Mouse (Mus musculus) ZHBTc4 (cell line): Measurements from ENCODE around the gene Nkain1.

Experiments used
- DNase-seq: peaks from one replicate; pipeline ENCODE4 v3.0.0-alpha.2; 2011; ENCODE audit warnings: low read depth, low spot score

Nkain1 gene

GRCm38 (mm10) chr4:130574048-130574413 lies at the start of gene Nkain1:
Gene Nkain1 (minus strand): TSS chr4:130574173.
- DNase-seq = peak; percentile 78

- no peak for DNase-seq
Measured at GRCm38 (mm10) chr4:130578734-130579274, 4.8 kb upstream of the Nkain1 start.

- DNase-seq = peak; percentile 51
Measured at GRCm38 (mm10) chr4:130577081-130577480, 3.1 kb upstream of the Nkain1 start.

DNA sequence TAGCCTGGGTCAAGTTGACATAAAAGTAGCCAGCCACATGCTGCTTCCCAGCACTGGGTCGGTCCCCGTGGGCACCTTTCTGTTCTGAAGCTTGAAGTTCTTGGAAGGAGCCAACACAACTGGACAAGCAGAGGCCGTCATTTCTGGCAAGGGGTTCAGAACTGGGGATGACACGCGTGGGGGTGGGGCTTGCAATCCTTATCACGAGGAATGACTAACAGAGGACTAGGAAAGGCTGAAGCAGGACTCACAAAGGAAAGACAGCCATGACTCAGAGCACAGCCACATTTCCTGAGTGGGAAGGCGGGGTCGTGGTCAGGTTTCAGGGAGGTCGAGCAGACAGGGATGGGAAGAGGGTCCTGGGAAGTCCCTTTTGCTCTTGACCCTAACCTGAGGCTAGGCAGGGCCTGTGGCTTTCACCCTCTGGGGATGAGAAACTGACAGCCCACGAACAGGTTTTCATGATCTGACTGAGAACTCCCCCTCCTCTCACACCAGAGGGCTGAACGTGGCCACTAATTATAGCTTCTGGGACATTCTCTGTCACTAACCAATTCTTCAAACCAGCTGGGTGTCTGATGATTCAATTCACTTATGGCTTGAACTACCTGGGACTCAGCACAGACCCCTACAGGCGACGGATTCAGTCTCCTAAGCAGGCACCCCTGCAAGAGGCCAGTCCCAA lies 2.4 kb upstream of the Nkain1 start:
- DNase-seq = no peak

DNA sequence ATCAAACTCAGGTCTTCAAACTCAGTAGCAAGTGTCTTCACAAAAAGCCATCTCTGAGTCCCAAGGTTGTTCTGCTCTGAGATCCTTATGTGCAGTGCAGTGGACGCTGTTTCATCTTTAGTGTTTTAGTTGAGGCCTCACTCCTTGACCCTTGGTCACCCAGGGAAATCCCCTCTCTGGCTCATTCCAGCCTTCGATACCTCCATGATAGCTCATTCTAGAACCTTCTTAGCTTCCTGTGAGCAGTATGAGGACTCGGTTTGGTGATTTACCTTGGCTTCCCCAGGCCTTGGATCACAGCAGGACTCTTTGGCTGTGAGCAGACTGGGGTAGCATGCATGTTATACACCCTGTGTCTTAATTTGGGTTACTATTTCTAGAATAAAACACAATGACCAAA lies 1.6 kb upstream of the Nkain1 start:
- no peak for DNase-seq

GRCm38 (mm10) chr4:130574861-130575460 lies 988 bp upstream of the Nkain1 start:
- no peak for DNase-seq

GRCm38 (mm10) chr4:130573351-130574047 lies 474 bp downstream of the Nkain1 start:
- peak; percentile 43 for DNase-seq

DNA sequence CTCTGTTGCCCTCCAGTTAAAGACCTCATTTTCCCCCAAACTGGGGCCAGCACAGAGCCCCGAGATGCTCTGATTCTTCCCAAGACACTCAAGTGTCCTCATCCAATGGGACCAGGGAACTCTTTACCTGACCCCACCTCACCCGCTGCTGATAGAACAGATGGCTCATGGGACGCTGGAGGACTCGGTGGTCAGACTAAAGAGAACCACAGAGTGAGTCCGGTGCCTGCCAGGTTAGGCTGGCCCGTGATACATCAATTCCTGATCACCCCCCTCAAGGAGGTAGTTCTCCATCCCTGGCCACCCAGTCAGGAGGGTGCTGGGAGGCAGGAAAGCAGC lies 992 bp downstream of the Nkain1 start:
- DNase-seq = no peak

- DNase-seq = no peak
Measured at GRCm38 (mm10) chr4:130572545-130572944, 1.4 kb downstream of the Nkain1 start.

DNA sequence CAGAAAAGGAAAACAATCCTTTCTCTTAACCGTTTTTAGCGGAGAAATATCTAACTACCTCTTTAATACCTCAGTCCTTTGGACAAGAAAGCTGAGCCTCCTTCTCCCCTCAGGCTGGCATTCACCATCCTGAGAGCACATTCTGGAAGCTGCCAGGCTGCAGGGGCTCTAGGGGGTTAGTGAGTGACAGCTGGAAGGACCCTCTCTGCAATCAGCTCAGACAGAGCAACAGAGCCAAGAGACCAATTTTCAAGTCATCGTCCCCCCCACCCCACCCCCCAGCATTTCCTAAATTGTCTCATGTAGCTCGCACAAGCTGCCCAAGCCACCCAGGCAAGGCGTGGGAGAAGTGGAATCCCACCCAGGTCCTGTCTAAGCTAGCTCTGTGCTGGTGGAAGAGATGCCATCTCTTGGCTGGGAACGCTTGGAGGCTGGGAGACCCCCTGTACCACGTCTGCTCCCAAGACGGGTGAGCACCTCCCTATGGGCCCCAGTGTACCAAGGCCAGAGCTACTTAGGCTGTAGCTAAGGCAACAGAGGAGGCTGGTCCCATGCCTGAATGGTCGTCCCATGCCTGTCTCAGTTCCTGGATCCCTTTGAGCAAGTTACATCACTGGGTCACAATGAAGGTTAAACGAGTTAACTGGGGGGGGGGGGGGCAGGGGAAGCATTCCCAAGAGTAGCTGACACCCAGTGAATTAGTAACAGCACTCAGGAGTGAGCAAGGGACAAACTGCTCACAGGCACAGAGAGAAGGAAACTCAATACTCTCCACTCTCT lies 2.8 kb downstream of the Nkain1 start:
- DNase-seq = no peak

- DNase-seq = no peak
Measured at GRCm38 (mm10) chr4:130568043-130568978, 5.7 kb downstream of the Nkain1 start.

GRCm38 (mm10) chr4:130563820-130564219 lies 10.2 kb downstream of the Nkain1 start:
- no peak for DNase-seq

- no peak for DNase-seq
Measured at GRCm38 (mm10) chr4:130563260-130563756, 10.7 kb downstream of the Nkain1 start.

GRCm38 (mm10) chr4:130560576-130561310 lies 13.2 kb downstream of the Nkain1 start:
- peak; percentile 39 for DNase-seq

DNA sequence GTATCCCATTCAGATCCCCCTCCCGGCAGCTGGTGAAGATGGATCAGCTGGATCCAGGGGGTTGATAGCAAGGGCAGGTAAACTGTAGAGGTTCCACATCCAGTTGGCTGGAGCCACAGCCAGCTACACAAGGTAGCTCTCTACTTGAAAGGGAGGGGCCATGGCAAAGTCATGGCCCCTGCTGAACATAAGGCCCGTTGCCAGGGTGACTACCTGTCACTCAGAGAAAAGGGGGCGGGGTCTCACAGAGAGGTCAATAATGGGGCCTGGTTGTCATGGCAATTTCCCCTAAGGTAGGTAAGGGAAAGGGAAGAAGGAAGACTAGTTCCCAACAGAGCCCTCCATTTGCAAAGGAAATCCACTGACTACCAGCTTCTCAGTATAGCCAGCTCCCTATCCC lies 14.8 kb downstream of the Nkain1 start:
- peak; percentile 84 for DNase-seq

GRCm38 (mm10) chr4:130557852-130558251 lies 16.1 kb downstream of the Nkain1 start:
- DNase-seq = no peak

- no peak for DNase-seq
Measured at GRCm38 (mm10) chr4:130556992-130557391, 17.0 kb downstream of the Nkain1 start.

GRCm38 (mm10) chr4:130556224-130556623 lies 17.7 kb downstream of the Nkain1 start:
- peak; percentile 90 for DNase-seq

DNA sequence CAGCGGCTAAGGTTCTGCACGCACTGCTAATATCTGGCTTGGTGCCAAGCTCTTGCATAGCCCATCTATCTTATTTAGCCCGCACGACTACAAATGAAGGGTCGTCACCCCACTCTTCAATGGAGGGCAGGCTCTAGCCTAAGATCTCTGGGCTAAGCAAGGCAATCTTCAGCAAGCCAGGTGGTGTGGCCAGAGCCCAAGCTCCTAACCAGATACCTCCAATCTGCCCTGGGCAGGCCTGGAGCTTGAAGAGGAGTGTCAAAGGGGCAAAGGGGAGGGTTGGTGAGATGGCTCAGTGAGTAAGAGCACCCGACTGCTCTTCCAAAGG lies 20.9 kb downstream of the Nkain1 start:
- no peak for DNase-seq
